Mouse (Mus musculus) embryonic fibroblast, embryonic 13.5 days (primary cell): ENCODE measurements around the gene Mb.
"Not testable (repeated sequence)": the region's sequence is repeated elsewhere in the genome, so short reads cannot be mapped to it uniquely, and the experiment has no call there.

Source experiments
- CTCF ChIP-seq: IDR thresholded peaks from 2 replicates; pipeline ENCODE4 v1.5.1; 2011; ENCODE audit warnings: mild to moderate bottlenecking, control low read depth, low read length, moderate library complexity, borderline replicate concordance; ENCODE audit not compliant: insufficient read depth
- POLR2A ChIP-seq: IDR thresholded peaks from 2 replicates; pipeline ENCODE4 v1.6.1; 2011; ENCODE audit warnings: low read depth, mild to moderate bottlenecking, control low read depth, low read length, moderate library complexity

DNA sequence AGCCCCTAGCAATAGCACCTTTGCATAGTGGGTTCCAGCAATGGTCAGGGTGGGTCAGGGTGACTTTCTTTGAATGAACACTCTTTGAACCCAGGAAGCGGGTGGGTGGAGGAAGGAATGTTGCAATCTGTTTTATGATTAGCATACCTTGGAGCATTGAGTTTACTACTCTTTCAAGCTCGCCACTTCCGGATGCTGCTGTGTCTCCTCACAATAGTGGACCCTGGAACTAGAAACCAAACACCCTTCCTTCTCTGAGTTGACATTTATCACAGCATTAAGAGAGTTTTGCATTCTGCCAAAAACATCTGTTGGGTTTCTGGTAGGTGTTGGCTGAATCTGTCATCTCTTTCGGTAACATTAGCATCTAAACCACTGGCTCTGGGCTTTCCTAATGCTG lies 8.9 kb upstream of the Mb start:
- not testable (repeated sequence) for TF ChIP-seq CTCF, POLR2A
